Mouse (Mus musculus): Measurements from ENCODE around the gene Mmp14.

The Mmp14 gene

DNA sequence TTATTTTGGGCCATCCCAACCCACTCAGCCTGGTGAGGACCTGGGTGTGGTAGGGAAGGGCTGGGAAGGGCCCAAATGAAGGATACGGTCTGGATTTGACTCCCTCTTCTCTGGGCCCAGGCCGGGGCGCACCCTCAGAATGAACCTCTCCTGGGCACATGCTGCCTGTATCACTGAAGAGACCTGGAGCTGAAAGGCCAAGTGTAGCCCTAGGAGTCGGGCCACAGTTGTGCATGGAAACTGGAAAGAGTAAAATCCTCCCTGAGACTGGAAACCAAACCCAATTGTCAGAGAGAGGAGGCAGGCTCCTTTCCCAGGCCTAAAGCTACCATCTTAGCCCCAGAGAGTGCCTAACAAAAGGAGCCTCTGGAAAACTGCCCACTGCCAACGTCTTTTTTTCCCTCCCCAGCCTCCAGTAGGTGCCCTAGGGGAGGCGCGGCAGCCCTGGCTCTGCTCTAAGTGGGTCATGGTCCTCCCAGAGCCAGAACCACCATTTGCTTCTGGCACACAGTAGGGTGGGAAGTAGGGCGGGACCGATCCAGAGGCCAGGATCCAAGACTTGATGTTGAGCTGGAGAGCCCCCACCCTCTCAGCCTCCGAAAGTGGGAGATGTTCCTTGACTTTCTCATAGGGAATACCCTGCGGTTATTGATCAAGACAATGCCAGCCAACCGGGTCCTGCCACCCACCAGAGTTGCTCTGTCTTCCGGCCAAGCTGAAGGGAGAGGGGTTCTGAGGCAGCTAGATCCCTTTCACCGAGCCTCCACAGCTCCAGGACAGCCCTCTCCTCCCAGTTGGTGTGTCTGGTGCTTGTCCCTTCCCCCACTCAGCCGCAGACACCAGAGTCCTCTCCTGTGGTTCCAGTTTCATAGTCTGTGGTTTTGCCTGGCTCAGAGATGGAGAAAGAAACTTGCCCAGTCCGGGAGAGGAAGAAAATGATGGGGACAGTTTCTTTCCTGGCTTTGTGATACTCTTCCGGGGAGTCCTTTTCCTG, 1.7 kb downstream of the Mmp14 start:
- in situ Hi-C loops (cut with MseI, MboI) = no loop called here

DNA sequence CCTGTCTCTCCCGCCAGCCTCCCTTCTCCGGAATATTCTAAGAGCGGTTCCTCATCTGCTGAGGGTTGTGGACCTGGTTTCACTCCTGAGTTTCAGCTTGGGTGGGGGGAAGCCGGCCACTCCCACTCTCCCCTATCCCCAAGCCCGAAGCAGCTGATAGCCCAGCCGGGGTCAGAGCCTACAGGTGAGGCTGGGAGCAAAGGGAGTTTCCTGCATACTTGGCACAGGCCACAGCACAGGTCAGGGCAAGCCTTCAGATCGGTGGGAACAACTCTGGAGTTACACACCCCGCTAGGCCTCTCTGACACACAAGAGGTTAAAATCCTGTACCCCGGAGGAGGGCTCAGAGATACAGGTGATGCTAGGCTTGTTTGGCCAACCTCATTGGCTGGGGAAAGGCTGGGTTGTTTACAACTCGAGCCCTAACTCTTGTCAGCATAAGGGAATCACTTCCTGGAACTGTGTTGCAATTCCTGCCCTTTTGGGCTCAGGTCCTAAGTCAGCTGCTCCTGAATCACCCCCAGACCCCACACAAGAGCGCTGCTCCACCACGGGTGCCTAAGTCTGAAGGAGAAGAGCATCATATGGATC, 2.6 kb downstream of the Mmp14 start:
- in situ Hi-C loops (cut with MseI, MboI) = no loop called here

DNA sequence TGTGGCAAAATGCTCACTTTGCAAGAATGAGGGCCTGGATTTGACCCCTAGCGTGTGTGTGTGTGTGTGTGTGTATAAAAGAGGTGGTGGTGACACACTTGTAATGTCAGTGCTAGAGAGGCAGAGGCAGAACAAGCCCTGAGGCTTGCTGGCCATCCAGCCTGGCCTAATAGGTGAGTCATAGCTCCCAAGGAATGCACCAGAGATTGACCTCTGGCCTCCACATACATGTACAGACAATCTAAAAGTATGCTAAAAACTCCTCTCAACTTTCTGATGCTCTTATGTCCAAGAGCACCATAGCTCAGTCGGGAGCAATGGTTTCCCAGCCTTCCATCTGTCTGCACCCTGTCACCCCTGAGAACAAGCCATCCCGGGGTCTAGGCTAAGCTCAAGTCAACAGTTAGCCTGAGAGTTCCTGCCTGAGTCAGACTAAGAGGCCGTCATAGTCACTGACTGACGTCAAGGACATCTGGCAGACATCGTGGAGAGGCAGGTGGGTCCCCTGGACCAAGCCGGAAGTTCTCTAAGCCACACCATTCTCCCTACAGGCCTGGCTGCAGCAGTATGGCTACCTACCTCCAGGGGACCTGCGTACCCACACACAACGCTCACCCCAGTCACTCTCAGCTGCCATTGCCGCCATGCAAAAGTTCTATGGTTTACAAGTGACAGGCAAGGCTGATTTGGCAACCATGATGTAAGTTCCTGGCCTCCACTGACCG, 3.9 kb downstream of the Mmp14 start:
- in situ Hi-C loops (cut with MseI, MboI) = no loop called here

DNA sequence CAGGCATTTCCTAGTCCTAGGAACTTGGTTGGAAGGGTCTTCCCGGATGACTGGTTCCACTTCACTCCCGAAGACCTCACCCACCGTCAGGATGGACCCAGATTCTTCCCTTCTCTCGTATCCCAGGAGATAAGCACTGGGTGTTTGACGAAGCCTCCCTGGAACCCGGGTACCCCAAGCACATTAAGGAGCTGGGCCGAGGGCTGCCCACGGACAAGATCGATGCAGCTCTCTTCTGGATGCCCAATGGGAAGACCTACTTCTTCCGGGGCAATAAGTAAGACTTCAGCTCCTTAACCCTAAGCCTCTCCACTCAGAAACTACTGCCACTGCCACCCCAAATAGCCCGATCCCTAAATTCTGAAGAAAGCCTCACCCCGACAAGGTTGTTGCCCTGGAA, 7.7 kb downstream of the Mmp14 start:
- in situ Hi-C loops (cut with MseI, MboI) = no loop called here

DNA sequence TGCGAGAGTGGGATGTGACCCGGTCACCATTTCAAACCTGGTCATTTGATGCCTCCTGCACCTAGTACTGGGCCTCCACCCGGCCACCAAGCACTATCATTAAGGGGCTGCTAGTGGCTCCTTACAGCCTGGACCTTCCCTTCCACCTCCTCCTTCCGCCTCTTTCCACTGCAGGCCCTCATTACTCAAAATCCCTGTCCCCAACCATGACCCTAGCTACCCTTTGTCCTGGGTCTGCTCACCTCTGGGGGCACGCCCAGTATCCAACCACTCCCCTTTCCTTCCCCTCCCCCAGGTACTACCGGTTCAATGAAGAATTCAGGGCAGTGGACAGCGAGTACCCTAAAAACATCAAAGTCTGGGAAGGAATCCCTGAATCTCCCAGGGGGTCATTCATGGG, 8.2 kb downstream of the Mmp14 start:
- in situ Hi-C loops (cut with MseI, MboI) = no loop called here

DNA sequence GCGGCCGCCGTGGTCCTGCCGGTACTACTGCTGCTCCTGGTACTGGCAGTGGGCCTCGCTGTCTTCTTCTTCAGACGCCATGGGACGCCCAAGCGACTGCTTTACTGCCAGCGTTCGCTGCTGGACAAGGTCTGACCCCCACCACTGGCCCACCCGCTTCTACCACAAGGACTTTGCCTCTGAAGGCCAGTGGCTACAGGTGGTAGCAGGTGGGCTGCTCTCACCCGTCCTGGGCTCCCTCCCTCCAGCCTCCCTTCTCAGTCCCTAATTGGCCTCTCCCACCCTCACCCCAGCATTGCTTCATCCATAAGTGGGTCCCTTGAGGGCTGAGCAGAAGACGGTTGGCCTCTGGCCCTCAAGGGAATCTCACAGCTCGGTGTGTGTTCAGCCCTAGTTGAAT, 9.1 kb downstream of the Mmp14 start:
- in situ Hi-C loops (cut with MseI, MboI) = no loop called here

DNA sequence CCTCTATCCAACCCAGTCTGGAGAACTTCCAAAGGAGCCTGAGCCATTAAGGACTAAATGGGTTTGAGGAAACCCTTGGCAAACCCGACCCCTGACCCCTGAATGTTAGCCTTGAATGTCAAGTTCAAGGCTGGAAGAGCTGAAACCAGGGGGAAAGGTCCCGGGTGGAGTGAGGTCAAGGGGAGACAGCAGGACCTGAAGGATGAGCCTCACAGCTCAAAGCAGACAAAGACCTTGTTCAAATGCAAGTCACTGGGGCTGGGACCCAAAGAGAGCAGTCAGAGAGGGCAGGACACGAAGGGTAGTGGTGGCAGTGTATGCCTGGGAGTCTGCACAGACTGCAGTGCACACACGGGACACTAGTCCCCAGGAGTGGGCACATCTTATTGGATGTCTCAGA, 10.0 kb downstream of the Mmp14 start:
- in situ Hi-C loops (cut with MseI, MboI) = no loop called here

DNA sequence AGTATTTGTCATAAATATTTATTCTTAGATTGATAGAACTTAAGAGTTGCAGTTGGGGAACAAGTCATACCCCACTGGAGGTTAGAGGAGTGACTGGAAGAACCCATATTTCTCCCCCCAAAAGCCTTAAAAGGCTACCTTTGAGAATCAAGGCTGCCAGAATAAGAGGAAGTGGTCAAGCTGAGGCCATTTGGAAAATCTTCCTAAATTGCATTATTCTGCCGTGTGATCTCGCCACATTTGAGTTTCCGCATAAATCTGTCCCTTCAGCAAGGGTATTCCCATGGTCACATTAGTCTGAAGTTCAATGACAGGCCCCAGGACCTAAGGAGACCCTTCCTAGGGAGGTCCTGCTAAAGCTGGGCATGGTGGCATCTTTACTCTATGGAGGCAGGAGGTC, 11.1 kb downstream of the Mmp14 start:
- in situ Hi-C loops (cut with MseI, MboI) = no loop called here

DNA sequence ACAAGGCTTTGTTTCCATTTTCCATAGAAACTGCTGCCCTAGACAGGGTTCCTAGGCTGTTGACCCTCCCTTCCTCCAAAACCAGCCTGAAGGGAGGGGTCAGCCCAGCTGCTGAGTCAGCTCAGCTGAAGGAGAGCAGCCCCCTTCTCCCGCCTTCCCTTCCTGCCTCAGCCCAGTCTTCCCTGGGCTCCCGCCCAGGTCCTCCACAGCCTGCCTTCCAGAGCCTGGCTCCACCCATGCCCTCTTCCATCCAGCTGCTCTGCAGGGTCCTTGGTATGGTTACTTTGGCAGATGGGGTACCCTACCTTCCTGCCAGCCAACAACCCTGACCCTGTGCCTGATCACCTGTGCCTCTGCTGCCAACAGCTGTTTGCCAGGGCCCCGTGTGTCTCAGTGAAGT, 11.8 kb downstream of the Mmp14 start:
- in situ Hi-C loops (cut with MseI, MboI) = no loop called here

DNA sequence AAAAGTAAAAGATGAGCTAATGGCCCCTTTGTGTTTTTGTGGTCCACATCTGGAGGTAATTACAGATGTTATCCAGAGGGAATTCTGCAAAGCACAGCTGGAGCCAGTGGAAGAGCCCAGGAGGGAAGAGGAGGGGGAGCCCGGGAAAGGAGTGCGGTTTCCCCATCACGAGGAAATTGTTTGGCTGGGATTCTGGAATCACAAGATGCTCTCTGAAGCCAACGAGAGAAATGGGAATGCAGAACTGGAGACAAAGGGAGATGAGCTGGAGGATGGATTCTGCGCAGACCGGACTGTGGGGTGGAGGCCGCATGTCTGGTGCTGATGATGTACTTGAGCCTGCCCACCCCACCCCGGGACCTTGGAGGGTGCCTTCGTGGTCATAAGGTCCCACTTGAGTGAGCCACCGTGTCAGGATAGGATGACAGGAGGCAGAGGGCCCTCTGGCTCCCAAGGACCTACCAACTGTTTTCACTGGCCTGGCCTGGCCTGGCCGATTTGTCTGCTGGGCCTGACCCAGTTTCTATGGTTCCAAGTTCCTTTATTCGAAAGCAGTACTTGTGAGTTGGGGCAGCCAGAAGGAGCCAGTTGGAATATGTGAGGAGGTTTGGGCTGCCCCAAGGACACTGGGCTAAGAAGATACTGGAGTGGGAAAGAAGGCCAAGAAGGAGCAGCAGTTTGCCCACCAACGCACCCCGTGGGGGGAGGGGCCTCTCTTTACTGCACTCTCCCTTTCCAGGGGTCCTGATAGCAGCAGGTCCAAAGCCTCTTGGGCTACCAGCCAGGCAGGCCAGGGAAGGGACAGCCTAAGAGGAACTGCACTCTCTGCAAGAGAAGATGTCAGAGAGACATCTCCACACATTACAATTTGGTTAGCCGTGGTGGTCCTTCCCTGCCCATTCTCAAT, 12.6 kb downstream of the Mmp14 start:
- in situ Hi-C loops (cut with MseI, MboI) = no loop called here

DNA sequence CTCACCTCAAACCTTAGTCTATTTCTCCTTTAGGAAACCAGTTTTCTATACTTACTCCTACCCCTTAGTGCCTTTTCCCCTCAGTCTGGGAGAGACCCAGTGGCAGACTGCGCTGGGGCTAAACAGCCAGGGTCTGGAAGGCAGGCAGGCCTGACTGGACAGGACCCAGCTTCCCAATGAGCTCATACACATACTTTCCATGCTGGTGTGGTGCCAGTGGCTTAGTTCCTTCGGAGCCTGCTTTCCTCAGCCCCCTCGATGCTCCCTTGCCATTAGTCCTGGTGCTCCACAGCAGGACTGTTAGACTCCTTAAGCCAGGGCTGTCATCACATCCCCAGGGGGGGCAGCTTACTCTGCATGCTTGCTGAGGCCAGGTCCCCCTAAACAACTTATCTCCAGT, 14.1 kb downstream of the Mmp14 start:
- in situ Hi-C loops (cut with MseI, MboI) = no loop called here

DNA sequence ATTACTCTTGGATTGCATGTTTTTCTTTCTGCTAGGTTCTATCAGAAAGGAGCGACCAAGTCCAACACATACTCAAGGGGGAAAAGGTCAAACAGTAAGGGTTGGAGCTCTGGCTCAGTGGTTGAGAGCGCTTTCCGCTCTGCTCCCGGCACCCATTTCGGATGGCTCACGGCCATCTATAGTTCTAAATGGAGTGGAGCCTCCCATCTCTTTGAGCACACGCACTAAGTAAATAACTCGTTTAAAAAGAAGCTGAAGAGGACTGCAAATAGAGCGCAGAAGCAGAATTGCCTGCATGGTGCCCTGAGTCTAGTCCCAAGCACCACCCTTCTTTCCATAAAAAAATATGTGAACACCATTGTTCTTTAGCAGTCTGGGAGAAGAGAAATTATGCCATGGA, 22.2 kb downstream of the Mmp14 start:
- in situ Hi-C loops (cut with MseI, MboI) = loop anchor here in 1 of 2 experiments (5.0 kb wide), 1 partner anchor 36 kb away; the partner anchor contains the start of gene Slc7a7

DNA sequence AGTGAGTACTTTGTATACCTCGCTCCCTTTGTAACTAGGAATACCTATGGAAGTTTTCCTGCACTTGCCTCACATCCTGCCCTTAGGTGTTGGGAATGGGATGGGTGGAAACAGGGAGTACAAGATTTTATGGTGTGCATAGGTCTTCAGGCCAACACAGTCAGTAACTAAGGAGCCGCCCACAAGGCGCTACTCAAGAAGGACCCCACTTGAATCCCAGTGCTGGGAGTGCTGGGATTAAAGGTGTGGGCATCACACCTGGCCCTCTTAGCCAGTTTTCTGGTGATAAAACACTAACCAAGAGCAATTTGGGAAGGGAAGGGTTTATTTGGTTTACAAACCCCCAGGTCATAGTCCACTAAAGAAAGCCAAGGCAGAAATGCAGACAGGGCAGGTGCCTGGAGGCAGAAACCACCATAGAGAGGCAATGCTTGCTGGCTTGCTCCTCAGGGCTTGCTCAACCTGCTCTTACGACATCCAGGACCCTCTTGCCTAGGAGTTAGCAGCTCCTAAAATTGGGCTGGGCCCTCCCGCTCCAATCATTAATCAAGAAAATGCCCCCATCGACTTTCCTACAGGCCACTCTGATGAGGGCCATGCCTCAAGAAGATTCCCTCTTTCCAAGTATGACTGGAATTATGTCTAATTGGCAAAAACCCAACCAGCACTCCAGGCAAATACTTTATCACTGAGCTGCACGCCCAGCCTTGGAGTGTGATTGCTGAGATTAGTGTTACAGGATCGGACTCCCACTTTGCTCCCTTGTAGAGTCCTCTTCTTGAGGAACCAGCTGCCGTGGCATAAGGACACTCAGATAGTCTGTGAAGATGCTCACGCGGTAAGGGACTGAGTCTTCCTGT, 23.5 kb downstream of the Mmp14 start:
- in situ Hi-C loops (cut with MseI, MboI) = loop anchor here in 1 of 2 experiments (5.0 kb wide), 1 partner anchor 38 kb away; the partner anchor contains the start of gene Slc7a7

DNA sequence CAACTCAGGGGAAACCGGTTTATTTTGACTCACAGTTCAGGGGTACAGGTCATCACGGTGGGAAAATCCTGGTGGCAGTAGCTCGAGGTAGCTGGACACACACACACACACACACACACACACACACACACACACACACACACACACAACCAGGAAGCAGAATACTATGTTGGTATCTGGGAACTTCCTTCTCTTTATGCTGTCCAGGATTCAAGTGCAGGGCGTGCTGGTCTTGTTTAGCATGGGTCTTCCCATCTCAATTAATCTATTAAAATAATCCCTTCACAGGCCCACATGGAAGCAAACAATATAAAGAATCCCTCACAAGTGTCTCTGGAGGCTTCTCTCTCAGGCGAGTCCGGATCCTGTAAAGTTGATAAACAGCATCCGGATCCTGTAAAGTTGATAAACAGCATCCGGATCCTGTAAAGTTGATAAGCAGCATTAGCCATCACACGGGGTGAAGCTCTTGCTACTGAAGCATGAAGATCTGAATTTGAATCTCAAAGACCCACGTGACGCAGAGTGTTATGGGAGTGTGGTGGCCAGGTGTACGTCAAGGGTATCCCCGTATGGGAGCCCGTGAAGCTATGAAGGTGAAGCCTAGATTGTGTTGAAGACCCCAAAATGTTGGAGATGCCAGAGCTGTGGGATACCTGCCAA, 26.6 kb downstream of the Mmp14 start:
- in situ Hi-C loops (cut with MseI, MboI) = no loop called here

DNA sequence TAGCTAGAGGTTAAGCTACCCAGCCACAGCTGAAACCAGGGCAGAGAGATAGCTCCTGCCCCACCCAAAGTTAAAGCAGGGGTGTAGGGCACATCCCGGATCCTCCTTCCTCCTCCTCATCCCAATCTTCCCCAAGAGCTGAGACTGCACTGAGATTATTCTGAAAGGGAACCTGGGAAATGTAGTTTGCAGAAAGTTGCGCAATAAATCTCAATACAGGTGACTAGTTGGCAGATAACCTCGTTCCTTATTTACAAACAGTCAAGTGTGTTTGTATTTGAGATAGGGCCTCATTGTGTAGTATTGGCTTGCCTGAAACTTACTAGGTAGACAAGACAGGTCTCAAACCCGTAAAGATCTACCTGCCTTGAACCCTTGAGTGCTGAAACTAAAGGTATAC, 30.7 kb downstream of the Mmp14 start:
- in situ Hi-C loops (cut with MseI, MboI) = no loop called here

DNA sequence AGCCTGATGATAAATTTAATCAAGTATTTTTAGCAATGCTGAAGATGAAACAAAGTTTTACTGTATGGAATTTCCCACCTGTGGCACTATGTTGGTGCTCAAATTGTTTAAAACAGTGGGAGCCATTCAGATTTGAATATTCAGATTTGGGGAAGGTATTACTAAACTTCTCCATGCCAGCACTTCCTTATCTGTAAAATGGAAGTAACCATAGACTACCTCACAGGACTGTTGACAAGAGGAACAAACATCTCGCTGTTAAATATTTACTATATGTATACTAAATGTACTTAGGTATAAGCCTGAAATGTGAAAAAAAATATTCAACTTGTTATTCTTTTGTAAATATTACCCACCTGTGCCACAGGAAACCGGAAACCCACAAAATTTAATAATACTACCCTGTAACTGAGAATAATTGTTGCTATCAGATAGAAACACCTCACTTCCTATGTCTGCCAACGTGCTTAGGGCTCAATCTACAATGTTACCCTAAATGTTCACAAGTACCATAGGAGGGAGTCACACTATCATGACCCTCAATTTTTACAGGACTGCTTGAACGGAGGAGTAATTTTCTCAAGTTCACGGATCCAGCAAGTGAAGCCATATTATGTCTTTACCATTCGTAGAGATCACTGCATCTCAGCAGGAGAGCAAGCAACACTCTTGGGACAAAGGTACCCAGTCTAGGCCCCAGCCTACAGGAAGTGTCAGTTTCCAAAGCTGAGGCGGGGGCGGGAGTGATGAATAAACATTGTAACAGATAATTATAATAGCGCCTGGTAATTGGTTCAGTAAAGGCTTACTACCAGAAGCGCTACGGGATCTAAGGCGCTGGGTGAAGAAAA, 31.9 kb downstream of the Mmp14 start:
- in situ Hi-C loops (cut with MseI, MboI) = no loop called here

DNA sequence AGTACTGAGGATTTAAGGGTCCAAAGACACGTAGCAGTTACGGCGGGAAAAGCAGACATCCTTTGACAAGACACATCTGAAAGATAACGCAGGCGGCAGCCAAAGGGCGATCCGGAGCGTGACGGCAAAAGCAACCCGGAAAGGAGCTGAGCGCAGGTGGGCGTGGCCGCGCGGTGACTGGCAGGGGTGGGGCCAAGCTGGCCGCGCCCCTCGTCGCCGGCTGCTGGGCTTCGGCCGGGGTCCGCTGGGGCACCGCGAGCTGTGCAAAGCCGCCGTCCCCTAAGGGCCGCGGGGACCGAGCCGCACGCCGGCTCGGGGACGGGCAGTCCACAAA, 32.5 kb downstream of the Mmp14 start, which contains the start of gene Lrp10:
Gene Lrp10, plus strand, starts transcription at position 179 of the 334 bp plus-strand sequence.
- in situ Hi-C loops (cut with MseI, MboI) = no loop called here

DNA sequence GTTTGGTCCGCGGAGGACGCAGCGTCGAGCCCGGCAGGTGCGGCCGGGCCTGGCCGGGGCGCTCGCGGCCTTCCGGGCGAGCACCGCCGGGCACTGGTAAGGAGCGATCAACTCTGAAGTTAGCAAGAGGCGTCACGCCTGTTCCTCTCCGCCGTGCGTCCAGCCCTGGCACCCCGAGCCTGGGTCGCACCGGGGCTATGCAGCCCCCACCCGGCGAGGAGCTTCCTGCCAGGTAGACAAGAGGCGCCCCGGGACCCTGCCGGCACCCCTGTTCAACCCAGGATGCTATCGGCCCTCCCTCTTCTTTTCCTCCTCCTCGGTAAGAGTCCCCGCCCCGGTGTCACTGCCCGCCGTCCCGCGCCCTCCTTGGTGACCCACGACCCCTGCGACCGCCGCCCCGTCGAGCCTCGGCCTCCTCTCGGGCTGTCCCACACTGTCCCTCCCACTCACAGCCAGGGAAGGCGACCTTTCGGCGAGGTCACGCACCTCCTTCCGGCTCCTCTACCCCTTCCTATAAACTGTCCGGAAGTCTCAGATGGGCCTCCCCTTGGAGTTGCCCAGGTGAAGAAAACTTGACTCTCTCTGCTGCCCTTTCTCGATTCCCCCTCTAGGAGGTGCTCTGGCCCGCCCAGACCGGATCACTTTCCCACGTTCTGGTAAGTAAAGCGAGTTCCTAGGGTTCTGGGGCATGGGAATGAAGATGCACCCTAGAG, 33.0 kb downstream of the Mmp14 start:
- in situ Hi-C loops (cut with MseI, MboI) = no loop called here
